Mouse (Mus musculus) left cerebral cortex, postnatal 4 days (tissue): ENCODE data around the gene Cox17. TPM values are rescaled to one million over a fixed set of nuclear protein-coding genes. Genes with fewer than 3 reads are reported as not detected.
A peak's percentile ranks its signal among the peaks of the same experiment; 100 is the strongest.
"Not testable (repeated sequence)": the region's sequence is repeated elsewhere in the genome, so short reads cannot be mapped to it uniquely, and the experiment has no call there.

Experiments
- DNase-seq: peaks from one replicate; pipeline ENCODE4 v3.0.0-alpha.2; 2022
- intact Hi-C: fragments of 180-260 bp; cut with DNase I; formaldehyde crosslinking; loops from one replicate; pipeline ENCODE4 v1.15.1; 2025
- total RNA-seq, 2 experiments: library from RNA; stranded (reverse); gene quantifications; 2 replicates each; pipeline ENCODE4 v1.2.3; 2021

The Cox17 gene
- total RNA-seq, result 10 to 100 TPM; 35.0 to 42.2 TPM

- intact Hi-C loops, result loop anchor here (5.0 kb wide), 1 partner anchor 161 kb away; no protein-coding TSS in a partner anchor
Measured at GRCm38 (mm10) chr16:38346529-38347325, at the start of gene Cox17, which contains the start of gene Gm21987. TSS of gene Cox17 (plus strand) at chr16:38346991. TSS of gene Gm21987 (plus strand) at chr16:38347040.

DNA sequence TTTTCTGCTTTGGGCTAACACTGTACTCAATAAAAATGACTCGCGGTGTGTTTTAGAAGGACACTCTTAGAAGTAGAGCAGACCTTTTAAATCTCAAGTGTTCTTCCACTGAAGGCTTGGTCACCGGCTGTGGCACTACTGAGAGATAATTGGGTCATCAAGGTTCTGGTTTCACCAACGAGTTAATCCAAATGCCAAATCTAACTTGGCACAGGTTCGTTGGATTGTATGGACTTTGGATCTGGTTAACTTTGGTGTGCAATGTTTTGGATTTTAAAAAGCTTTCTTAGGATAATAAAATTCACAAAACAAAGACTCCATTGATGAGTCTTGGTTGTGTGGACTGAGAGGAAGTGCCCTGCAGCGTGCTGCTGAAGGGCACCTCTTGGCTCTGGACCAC lies 48.4 kb upstream of the Cox17 start:
- DNase-seq, result no peak
- intact Hi-C loops, result no loop called here

More at GRCm38 (mm10) chr16:38346529-38347325, at the start of gene Cox17, which contains the start of gene Gm21987:
- peak; percentile 91 for DNase-seq

DNA sequence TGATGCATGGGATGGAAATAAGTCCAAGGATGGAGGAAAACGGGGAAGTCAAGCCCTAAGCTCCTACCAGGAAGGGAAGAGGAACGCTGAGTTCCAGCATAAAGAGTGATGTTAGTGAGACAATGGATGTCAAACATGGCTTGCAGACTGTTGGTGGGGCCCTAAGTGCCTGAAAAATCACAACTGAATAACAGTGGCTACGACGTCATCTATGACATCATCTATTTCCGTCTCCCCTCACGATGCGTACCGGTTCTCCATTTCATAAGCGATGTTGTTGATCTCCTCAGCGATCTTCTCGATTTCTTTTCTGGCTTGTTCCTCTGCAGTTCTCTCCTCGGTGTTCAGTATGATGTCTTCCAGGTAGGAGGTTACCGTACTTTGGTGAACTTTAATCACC lies 44.4 kb upstream of the Cox17 start:
- no peak for DNase-seq

DNA sequence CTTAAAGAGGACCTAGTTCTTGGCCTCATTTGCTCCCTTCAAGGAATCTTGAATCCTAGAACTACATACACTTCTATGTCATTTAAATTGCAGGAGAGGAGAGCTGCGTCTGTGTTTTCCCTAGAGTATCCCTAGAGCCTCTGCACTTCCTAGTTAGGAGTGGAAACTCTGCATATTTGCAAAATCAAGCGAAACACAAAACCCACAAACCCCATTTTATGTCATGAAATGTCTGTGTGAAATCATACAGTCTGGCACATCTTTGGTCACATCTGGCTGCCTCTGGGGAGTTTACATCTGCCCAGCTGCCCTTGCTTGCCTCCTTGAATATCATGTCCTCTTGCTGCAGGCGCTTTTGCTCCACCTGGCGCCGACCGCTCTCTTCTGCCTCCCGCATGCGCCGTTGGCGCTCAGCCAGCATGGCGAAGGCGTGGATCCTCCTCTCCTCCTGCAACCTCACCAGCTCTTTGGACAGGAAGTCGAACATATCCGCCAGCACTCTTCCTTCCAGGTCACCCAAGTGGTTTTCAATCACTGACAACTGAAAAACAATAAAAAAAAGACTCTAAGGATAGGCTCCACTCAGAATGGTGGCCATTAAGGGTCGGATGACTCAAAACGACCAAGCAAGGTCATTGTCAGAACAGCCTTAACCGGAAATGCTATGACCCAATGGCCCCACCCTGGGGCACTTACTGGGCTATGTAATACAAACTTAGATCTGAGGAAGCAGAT lies 42.2 kb upstream of the Cox17 start:
- peak; percentile 8 for DNase-seq
- intact Hi-C loops, result no loop called here

More for the DNA sequence above, 44.4 kb upstream of the Cox17 start:
- intact Hi-C loops, result no loop called here

DNA sequence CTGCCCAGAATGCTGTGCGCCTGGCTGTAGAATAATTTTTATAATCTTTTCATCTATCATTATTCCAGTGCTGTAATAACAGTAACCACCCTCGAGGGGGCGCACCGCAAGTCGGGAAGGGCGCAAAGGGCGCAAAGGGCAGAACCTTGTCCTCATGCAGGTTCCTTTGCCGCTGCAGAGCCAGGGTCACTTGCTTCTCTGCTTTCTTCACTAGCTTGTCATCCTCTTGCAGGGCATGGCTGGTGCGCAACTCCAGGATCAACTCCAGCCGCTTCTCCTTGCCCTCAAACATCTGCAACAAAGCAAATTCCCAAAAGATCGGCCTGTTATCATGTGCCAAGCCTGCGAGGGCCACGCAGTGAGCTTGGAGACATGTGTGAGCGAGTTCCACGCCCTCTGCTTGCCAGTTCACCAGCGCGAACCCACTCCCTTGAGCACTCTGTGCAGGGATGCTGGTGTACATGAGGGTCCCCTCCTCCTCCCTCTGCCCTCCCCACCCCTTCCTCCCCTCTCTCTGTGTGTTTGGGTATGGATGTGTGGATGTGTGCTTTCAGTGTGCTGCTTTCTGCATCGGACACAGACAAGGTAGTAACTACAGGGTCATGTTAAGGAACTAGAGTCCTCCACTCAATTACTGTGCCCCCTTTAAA lies 40.1 kb upstream of the Cox17 start:
- peak; percentile 4 for DNase-seq
- intact Hi-C loops, result no loop called here

DNA sequence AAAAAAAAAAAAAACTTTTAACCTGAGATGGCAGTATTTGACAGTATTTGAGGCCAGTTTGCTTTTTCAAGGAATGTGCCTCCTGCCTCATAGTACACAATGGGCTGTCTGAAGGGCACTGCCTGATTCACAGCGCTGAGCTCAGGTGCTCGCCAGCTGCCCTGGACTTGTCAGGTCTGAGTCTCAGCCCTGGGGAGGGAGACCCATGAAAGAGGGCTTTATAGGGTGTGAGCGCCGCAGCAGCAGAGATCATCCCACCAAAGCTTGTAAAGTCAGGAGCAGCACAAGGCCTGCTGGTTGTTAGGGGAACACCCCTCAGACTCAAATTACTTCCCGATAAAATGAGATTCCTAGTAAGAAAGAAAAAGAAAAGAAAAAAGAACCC lies 39.6 kb upstream of the Cox17 start:
- no peak for DNase-seq
- intact Hi-C loops, result no loop called here

GRCm38 (mm10) chr16:38307651-38308050 lies 39.1 kb upstream of the Cox17 start:
- DNase-seq, result no peak

DNA sequence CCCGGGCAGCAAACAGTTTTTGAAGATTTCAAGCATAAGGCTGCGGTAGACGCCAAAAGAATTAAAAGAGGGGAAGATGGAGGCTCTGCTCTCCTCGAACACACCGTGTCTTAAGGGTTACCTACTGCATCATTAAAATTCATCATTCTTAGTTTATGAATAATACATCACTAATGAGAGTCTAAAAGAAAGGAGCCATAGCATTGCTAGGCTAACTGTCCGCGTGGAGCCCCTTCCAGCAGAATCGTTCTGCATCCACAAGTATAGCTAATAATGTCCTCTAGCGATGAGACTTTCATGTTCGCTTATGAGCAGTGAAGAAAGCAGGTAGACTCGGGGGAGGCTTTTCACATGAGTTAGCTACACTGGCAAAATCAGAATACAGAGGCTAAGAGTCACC lies 38.6 kb upstream of the Cox17 start:
- no peak for DNase-seq
- intact Hi-C loops, result no loop called here

More at GRCm38 (mm10) chr16:38307651-38308050, 39.1 kb upstream of the Cox17 start:
- intact Hi-C loops, result no loop called here

DNA sequence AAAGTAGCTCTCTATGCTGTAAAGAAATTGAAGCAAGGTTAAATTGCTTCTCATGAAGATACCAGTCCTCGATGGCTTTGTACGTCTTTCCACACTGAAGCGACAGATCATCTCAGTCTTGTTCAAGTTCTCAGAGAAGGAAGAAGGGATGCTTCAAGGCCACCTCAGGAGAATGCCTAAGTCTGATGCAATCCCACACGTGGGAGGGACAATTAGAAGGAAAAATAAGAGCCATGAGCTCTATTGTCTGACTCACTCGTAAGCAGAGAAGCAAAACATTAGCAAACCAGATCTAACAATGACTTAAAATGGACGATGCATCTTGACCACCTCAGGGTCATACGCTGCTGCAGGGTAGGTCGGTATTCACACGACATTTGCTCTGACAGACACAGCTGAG lies 28.3 kb upstream of the Cox17 start:
- intact Hi-C loops, result no loop called here
- DNase-seq, result no peak

DNA sequence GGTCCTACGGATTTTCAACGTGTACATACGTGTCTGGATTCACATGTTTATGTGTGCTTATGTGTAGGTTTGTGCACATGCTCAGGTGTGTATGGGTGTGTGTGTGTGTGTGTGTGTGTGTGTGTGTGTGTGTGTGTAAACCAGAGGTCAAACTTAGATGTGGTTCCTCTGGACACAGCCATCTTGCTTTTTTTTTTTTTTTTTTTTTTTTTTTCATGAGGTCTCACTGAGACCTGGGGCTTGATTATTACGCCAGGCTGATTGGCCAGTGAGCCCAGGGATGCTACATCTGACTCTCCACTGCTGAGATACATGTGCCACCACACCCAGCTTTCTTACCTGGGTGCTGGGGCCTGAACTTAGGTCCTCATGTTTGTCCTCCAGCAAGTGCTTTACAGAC lies 27.7 kb upstream of the Cox17 start:
- DNase-seq, result no peak
- intact Hi-C loops, result no loop called here

DNA sequence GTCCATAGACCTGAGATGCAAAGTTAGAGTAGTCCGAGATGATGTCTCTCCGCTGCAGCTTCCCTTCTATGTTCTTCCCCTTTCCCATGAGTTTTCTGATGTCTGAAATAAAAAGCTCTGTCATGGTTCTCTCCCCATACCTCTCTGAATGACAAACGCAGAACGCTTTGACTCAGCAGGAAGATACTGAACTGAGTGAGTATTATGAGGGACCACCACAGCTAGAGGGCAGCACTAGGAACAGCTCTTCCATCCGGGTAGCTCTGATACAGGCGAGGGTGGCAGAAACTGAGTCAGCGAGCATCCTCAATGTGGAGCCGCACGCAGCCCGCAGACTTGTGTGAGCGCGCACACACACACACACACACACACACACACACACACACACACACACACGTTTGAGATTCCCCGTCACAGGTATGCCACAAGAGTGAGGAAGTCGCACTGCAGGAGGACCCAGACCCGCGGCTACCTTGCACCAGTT lies 25.3 kb upstream of the Cox17 start:
- peak; percentile 63 for DNase-seq
- intact Hi-C loops, result no loop called here

- intact Hi-C loops, result no loop called here
- no peak for DNase-seq
Measured at GRCm38 (mm10) chr16:38324311-38324710, 22.5 kb upstream of the Cox17 start.

- no peak for DNase-seq
- intact Hi-C loops, result no loop called here
Measured at GRCm38 (mm10) chr16:38326778-38327397, 19.9 kb upstream of the Cox17 start.

DNA sequence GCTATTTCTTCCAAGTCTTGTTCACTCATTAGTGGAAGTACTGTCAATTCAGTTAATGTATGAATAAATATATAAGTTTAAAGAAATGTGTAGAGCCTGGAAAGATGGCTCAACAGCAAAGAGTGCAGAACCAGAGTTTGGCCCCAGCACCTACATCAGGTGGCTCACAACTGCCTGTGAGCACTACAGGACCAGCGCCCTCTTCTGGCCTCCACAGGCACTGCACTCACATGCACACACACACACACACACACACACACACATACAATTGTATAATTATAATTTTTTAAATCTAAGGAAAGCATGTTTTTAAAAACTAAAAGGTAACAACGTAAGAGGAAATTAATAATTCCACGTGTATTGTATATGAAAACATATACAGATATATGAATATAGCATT lies 17.5 kb upstream of the Cox17 start:
- intact Hi-C loops, result no loop called here
- no peak for DNase-seq

DNA sequence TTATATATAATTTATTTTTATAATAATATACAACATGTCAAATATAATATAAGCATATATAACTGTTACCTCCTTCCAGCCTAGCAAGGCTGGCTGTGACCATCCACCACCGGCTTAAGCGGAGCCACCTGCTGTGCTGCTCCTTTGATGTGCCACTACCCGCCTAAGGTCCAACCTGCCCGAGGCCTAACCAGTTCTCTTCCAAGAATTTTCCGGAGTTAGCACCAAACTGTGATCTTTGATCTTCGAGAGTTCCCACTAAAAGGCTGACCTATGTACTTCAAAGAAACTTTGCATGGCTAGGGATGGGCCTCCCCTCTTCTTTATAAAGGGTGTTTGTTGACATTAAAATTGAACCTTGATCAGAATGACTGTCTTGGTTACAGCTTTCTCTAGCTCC lies 12.4 kb upstream of the Cox17 start:
- intact Hi-C loops, result no loop called here
- DNase-seq, result no peak

- DNase-seq, intact Hi-C loops: not testable (repeated sequence)
Measured at GRCm38 (mm10) chr16:38338077-38338476, 8.7 kb upstream of the Cox17 start.

- intact Hi-C loops, result no loop called here
Measured at GRCm38 (mm10) chr16:38341396-38342324, 5.1 kb upstream of the Cox17 start, which contains the start of gene Maats1. TSS of gene Maats1 (minus strand) at chr16:38342143.

GRCm38 (mm10) chr16:38344941-38345725 lies 1.7 kb upstream of the Cox17 start:
- intact Hi-C loops, result loop anchor here (5.0 kb wide), 1 partner anchor 162 kb away; no protein-coding TSS in a partner anchor
- peak; percentile 23 for DNase-seq

More at GRCm38 (mm10) chr16:38341396-38342324, 5.1 kb upstream of the Cox17 start, which contains the start of gene Maats1:
- peak; percentile 79 for DNase-seq
